Mouse (Mus musculus): ENCODE measurements around the gene Ackr4.

DNA sequence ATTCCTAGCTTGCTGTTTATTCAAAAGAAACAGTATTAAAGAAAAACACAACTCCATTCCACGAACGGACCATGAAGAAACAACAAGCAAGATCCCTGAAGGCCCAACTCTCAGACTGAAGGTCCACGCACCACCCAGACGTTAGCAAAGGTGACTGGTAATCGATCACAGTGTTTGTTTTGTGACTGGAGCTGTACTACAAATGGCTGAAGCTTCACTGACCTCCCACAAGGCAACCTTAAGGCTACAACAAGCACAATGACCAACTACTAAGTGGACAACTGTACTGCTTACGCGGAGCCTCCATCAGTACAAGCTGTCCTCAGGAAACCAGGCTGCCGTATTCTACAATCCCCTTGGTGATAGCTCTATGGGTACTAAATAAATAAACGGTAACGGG lies 43.3 kb upstream of the Ackr4 start:
- TF ChIP-seq EP300 (IDR thresholded peaks at IDR 0.05; ENCODE audit: low read depth), result no peak
- no peak for TF ChIP-seq CTCF (IDR thresholded peaks at IDR 0.05; ENCODE audit: low read depth)

Data from heart, postnatal 0 days (tissue).